Mouse (Mus musculus) MEL (cell line): ENCODE data around the gene Pmf1. TPM values are rescaled to one million over a fixed set of nuclear protein-coding genes. Genes with fewer than 3 reads are reported as not detected.

ENCODE experiments used
- DNase-seq: peaks from one replicate; pipeline ENCODE4 v3.0.0; 2011; ENCODE audit warnings: low read depth, low spot score
- H3K27ac ChIP-seq: 2 replicates; pipeline ENCODE4 v1.5.1; 2012; ENCODE audit warnings: low read depth, mild to moderate bottlenecking, control low read depth, low read length, moderate library complexity; ENCODE audit not compliant: control insufficient read depth
- H3K27me3 ChIP-seq, 2 experiments: fragments of 150-350 bp in 1 of 2; sonication (generic) in 1 of 2; 2 replicates each; pipeline ENCODE4 v1.6.1; 2012; ENCODE audit warnings: low read length in 2 of 2, mild to moderate bottlenecking in 2 of 2, improper control_type of control experiment in 1 of 2, moderate library complexity in 1 of 2; ENCODE audit not compliant: insufficient read depth in 2 of 2, control insufficient read depth in 1 of 2
- H3K36me3 ChIP-seq, 2 experiments: 2 replicates each; pipeline ENCODE4 v1.6.1; 2012 to 2014; ENCODE audit warnings: low read length in 2 of 2, improper control_type of control experiment in 1 of 2, inconsistent platforms in 1 of 2, mild to moderate bottlenecking in 1 of 2; ENCODE audit not compliant: insufficient read depth in 2 of 2, control insufficient read depth in 1 of 2
- H3K4me1 ChIP-seq, 2 experiments: fragments of 150-350 bp in 1 of 2; sonication (generic) in 1 of 2; 2 replicates each; pipeline ENCODE4 v1.6.1; 2012; ENCODE audit warnings: low read length in 2 of 2, improper control_type of control experiment in 1 of 2, mild to moderate bottlenecking in 1 of 2; ENCODE audit not compliant: insufficient read depth in 2 of 2, control insufficient read depth in 1 of 2
- H3K4me3 ChIP-seq, 2 experiments: fragments of 150-350 bp in 1 of 2; sonication (generic) in 1 of 2; 2 replicates each; pipeline ENCODE4 v1.5.1; 2012; ENCODE audit warnings: low read depth in 2 of 2, low read length in 2 of 2, mild to moderate bottlenecking in 2 of 2, moderate library complexity in 2 of 2, control low read depth in 1 of 2, improper control_type of control experiment in 1 of 2; ENCODE audit not compliant: control insufficient read depth in 1 of 2, insufficient read depth in 1 of 2
- H3K79me2 ChIP-seq: 2 replicates; pipeline ENCODE4 v1.6.1; 2012; ENCODE audit warnings: mild to moderate bottlenecking, low read length, moderate library complexity; ENCODE audit not compliant: control insufficient read depth, poor library complexity, insufficient read depth
- H3K9ac ChIP-seq: 2 replicates; pipeline ENCODE4 v1.6.1; 2012; ENCODE audit warnings: low read depth, mild to moderate bottlenecking, control low read depth, low read length, moderate library complexity; ENCODE audit not compliant: control insufficient read depth, poor library complexity, severe bottlenecking
- H3K9me3 ChIP-seq: fragments of 150-350 bp; sonication (generic); replicated peaks from 2 replicates; pipeline ENCODE4 v1.6.1; 2012; ENCODE audit warnings: mild to moderate bottlenecking, low read length, improper control_type of control experiment, moderate library complexity; ENCODE audit not compliant: insufficient read depth
- CHD1 ChIP-seq: IDR thresholded peaks from 2 replicates; pipeline ENCODE4 v1.6.1; 2012; ENCODE audit warnings: low read depth, mild to moderate bottlenecking, inconsistent platforms, low read length, improper control_type of control experiment
- E2F4 ChIP-seq: IDR thresholded peaks from 2 replicates; pipeline ENCODE4 v1.6.1; 2011; ENCODE audit warnings: low read depth, low read length, improper control_type of control experiment, borderline replicate concordance
- ETS1 ChIP-seq: IDR thresholded peaks from 2 replicates; pipeline ENCODE4 v1.6.1; 2012; ENCODE audit warnings: low read depth, mild to moderate bottlenecking, inconsistent platforms, low read length, improper control_type of control experiment, moderate library complexity
- GABPA ChIP-seq: IDR thresholded peaks from 2 replicates; pipeline ENCODE4 v1.6.1; 2012; ENCODE audit warnings: low read depth, mild to moderate bottlenecking, inconsistent platforms, low read length, improper control_type of control experiment, moderate library complexity
- GATA1 ChIP-seq: IDR thresholded peaks from 2 replicates; pipeline ENCODE4 v1.6.1; 2011; ENCODE audit warnings: low read depth, low read length, improper control_type of control experiment
- JUND ChIP-seq: IDR thresholded peaks from 2 replicates; pipeline ENCODE4 v1.6.1; 2011; ENCODE audit warnings: low read depth, mild to moderate bottlenecking, improper control_type of control experiment, low read length
- KAT2A ChIP-seq: conservative IDR thresholded peaks from 2 replicates; pipeline ENCODE4 v1.6.1; 2012; ENCODE audit warnings: low read depth, low read length, improper control_type of control experiment, inconsistent platforms
- MAX ChIP-seq: IDR thresholded peaks from 2 replicates; pipeline ENCODE4 v1.6.1; 2011; ENCODE audit warnings: low read length, improper control_type of control experiment
- MYB ChIP-seq: IDR thresholded peaks from 2 replicates; pipeline ENCODE4 v1.6.1; 2011; ENCODE audit warnings: mild to moderate bottlenecking, low read depth, low read length, improper control_type of control experiment
- MYC ChIP-seq: IDR thresholded peaks from 2 replicates; pipeline ENCODE4 v1.6.1; 2011; ENCODE audit warnings: low read depth, mild to moderate bottlenecking, low read length, improper control_type of control experiment, moderate library complexity
- NELFE ChIP-seq: IDR thresholded peaks from 2 replicates; pipeline ENCODE4 v1.6.1; 2011; ENCODE audit warnings: low read depth, low read length, improper control_type of control experiment
- NRF1 ChIP-seq: IDR thresholded peaks from 2 replicates; pipeline ENCODE4 v1.6.1; 2014; ENCODE audit warnings: low read depth, mild to moderate bottlenecking, inconsistent platforms, low read length, improper control_type of control experiment, moderate library complexity; ENCODE audit not compliant: poor library complexity, insufficient read depth, severe bottlenecking
- TBP ChIP-seq: IDR thresholded peaks from 2 replicates; pipeline ENCODE4 v1.8.0; 2011; ENCODE audit warnings: low read depth, low read length, improper control_type of control experiment
- UBTF ChIP-seq: IDR thresholded peaks from 2 replicates; pipeline ENCODE4 v1.6.1; 2012; ENCODE audit warnings: low read depth, mild to moderate bottlenecking, inconsistent platforms, low read length, improper control_type of control experiment, moderate library complexity, borderline replicate concordance; ENCODE audit not compliant: insufficient read depth
- ZC3H11A ChIP-seq: IDR thresholded peaks from 2 replicates; pipeline ENCODE4 v1.6.1; 2012; ENCODE audit warnings: low read depth, mild to moderate bottlenecking, inconsistent platforms, low read length, improper control_type of control experiment
- ZKSCAN1 ChIP-seq: IDR thresholded peaks from 2 replicates; pipeline ENCODE4 v1.6.1; 2012; ENCODE audit warnings: low read depth, mild to moderate bottlenecking, inconsistent platforms, low read length, improper control_type of control experiment, moderate library complexity
- ZMIZ1 ChIP-seq: IDR thresholded peaks from 2 replicates; pipeline ENCODE4 v1.6.1; 2012; ENCODE audit warnings: low read depth, mild to moderate bottlenecking, inconsistent platforms, low read length, improper control_type of control experiment, moderate library complexity
- ZNF384 ChIP-seq: IDR thresholded peaks from 2 replicates; pipeline ENCODE4 v1.6.1; 2012; ENCODE audit warnings: low read depth, mild to moderate bottlenecking, inconsistent platforms, low read length, improper control_type of control experiment
- polyA plus RNA-seq, 2 experiments: library from polyadenylated mRNA; stranded (reverse) in 1 of 2; unstranded in 1 of 2; fragments of >175 nt in 1 of 2; fragments of >200 nt in 1 of 2; gene quantifications; 2 replicates each; pipeline versions ENCODE4 v1.2.1 to v1.2.4; 2012; ENCODE audit warnings: low replicate concordance in 2 of 2, low read depth in 1 of 2; ENCODE audit not compliant: insufficient read length in 2 of 2, insufficient read depth in 1 of 2, missing spikeins in 1 of 2
- total RNA-seq: library from RNA; depleted of rRNA; stranded (reverse); fragments of 300-350 nt; gene quantifications from 2 replicates; pipeline ENCODE4 v1.2.3, GENCODE M21; 2012

The Pmf1 gene
- total and polyA plus RNA-seq, 3 experiments = 144 to 357 TPM; not detected in 1

DNA sequence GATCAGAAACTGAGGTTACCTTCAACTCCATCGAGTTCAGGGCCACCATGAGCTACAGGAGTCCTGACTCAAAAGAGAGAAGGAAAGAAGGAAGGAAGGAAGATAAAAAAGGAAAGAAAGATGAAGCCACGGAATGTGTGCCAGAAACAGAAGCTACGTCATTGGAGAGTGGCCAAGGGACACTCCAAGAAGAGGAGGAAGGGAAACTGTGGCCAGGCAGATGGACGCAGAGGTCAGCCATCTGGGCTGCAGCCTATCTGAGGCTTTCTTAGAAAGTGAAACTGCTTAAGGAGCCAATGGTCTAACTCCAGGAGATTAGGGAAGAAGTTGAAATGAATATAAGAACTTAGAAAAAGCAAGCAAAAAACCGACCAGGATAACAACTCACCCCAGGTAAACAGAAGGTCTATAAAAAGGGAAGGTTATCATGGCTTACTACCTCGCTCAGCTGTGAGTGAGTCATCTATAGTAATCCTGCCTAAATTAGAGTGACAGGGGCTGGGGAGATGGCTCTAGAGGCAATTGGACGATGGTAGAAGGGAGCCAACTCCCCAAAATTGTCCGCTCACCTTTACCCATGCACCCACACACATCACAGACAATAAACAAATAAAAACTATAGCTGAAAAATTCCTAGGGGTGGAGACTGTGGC is 36.5 kb upstream of the Pmf1 start:
- Histone ChIP-seq H3K9ac (no peak overlapping the region), H3K27ac (no peak overlapping the region), H3K36me3 (peaks cover 0 to 3% of the 10 kb centered on the region in 2 experiments; a peak in 1 of 4 replicates), H3K79me2 (no peaks in the 10 kb centered on the region), H3K27me3 (no peaks in the 10 kb centered on the region), H3K4me3 (no peak overlapping the region), H3K9me3 (no peaks in the 10 kb centered on the region), H3K4me1 (peaks cover 4 to 10% of the 10 kb centered on the region in 2 experiments; a peak in 3 of 4 replicates)
- TF ChIP-seq JUND (peak; percentile 63; the same call in 1 of the 2 replicates), ETS1 (peak; percentile 50), MYB (no peak)
- no peak for DNase-seq

DNA sequence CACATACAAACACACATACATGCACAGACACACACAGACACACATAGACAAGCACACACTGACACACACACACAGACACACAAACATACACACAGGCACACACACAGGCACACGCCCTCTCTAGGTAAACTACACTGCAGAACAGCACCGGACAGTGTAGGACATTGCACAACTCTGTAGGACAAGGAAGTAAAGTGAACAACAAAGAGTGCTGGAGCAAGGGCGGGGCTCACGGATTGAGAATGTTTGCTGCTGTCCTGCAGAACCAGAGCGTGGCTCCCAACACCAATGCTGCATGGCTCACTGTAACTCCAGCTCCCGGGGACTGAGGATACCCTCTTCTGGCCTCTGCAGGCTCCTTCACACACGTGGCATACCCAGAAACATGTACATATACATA is 32.8 kb upstream of the Pmf1 start:
- Histone ChIP-seq H3K36me3 (peaks cover 0 to 3% of the 10 kb centered on the region in 2 experiments; a peak in 1 of 4 replicates), H3K4me1 (peaks cover 4 to 8% of the 10 kb centered on the region in 2 experiments; a peak in 3 of 4 replicates), H3K9ac (no peak overlapping the region), H3K27me3 (no peaks in the 10 kb centered on the region), H3K27ac (no peak overlapping the region), H3K9me3 (no peaks in the 10 kb centered on the region), H3K79me2 (no peaks in the 10 kb centered on the region), H3K4me3 (no peak overlapping the region)
- no peak for DNase-seq
- TF ChIP-seq CHD1 (no peak), KAT2A (no peak), E2F4 (no peak), MYB (no peak), UBTF (no peak), ZC3H11A (no peak), NRF1 (no peak)

DNA sequence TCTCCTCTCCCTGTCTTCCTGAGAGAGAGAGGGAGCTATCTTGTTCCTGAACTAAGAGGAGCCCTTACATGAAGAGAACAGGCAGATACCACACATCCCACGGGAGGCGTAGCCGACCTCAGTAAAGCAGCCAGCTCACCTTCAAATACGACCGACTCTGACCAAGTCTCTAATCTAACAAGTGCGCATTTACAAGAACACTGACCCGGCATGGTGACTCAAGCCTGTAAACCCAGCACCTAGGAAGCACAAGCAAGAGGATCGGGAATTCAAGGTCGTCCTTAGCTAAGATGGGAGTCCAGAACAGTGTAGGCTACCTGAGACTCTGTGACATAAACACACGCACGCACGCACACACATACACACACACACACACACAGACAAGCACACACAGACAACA is 32.4 kb upstream of the Pmf1 start:
- H3K9ac ChIP-seq = no peak overlapping the region
- H3K27ac ChIP-seq = no peak overlapping the region
- H3K27me3 ChIP-seq = no peaks in the 10 kb centered on the region
- no peak for DNase-seq
- peaks cover under 1 to 5% of the 10 kb centered on the region in 2 experiments; a peak in 3 of 4 replicates for H3K4me1 ChIP-seq
- peaks cover 0 to under 1% of the 10 kb centered on the region in 2 experiments; a peak in 1 of 4 replicates for H3K36me3 ChIP-seq
- no peak overlapping the region for H3K4me3 ChIP-seq
- TF ChIP-seq ZKSCAN1 (no peak), CHD1 (no peak), ZNF384 (no peak), GATA1 (no peak), MYC (no peak), MAX (no peak), KAT2A (no peak), GABPA (no peak), ZMIZ1 (no peak), NELFE (no peak), MYB (no peak), TBP (no peak)
- no peaks in the 10 kb centered on the region for H3K9me3 ChIP-seq
- H3K79me2 ChIP-seq = no peaks in the 10 kb centered on the region
